7 mouse cellular contexts compared by ENCODE assay signal in the genomic region with DNA sequence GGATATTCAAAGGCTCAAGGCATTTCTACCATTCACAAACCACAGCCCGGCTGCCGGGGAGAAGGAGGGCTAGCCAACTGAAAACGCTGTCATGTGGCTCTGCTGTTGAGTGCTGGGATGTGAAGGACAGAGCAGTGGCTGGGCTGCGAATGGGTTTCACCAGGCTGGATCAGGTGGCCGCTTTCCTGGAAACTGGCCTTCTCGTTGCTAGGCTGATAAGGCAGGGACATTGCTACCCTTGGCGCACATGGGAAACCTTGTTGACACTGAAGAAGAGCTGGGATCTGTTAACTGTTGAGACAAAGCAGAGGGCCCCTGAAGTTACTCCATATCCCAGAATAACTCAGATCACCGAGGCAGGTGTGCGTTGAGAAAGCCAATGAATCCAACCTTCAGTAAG.
DNase-seq lines count a peak whose midpoint lies in the region; ATAC-seq lines count a peak whose summit lies in the region.

No protein-coding gene starts in this region.

- no peaks in the 10 kb centered on the region for H3K9me3 ChIP-seq in midbrain, embryonic 10.5 days (replicated peaks)
- H3K9me3 ChIP-seq in midbrain, embryonic 16.5 days (replicated peaks; ENCODE audit: control insufficient read depth, low read length, poor library complexity, severe bottlenecking) = no peaks in the 10 kb centered on the region
- no peaks in the 10 kb centered on the region for H3K9me3 ChIP-seq in forebrain, embryonic 14.5 days (replicated peaks; ENCODE audit: control insufficient read depth, low read length)

- H3K27ac ChIP-seq in midbrain, embryonic 10.5 days (replicated peaks) = peak overlapping the region; percentile 61
- H3K27ac ChIP-seq in midbrain, embryonic 16.5 days (ENCODE audit: low read length) = no peak overlapping the region
- H3K27ac ChIP-seq in forebrain, embryonic 14.5 days (ENCODE audit: low read depth, low read length) = no peak overlapping the region

- no peak for ATAC-seq in midbrain, embryonic 16.5 days
- ATAC-seq in forebrain, embryonic 14.5 days = no peak

- H3K36me3 ChIP-seq in midbrain, embryonic 10.5 days = no peaks in the 10 kb centered on the region
- H3K36me3 ChIP-seq in midbrain, embryonic 16.5 days (ENCODE audit: control insufficient read depth, insufficient read depth, low read length) = no peaks in the 10 kb centered on the region
- no peaks in the 10 kb centered on the region for H3K36me3 ChIP-seq in forebrain, embryonic 14.5 days (ENCODE audit: control insufficient read depth, insufficient read depth, low read length)

- H3K4me1 ChIP-seq in midbrain, embryonic 10.5 days = peaks cover 28% of the 10 kb centered on the region
- H3K4me1 ChIP-seq in midbrain, embryonic 16.5 days (ENCODE audit: control insufficient read depth, insufficient read depth, low read length) = no peaks in the 10 kb centered on the region
- H3K4me1 ChIP-seq in forebrain, embryonic 14.5 days (ENCODE audit: control insufficient read depth, insufficient read depth, low read length) = no peaks in the 10 kb centered on the region

- intact Hi-C loops in heart, postnatal 10 days (cut with DNase I) = loop anchor here (5.0 kb wide), 1 partner anchor 40 kb away; no protein-coding TSS in a partner anchor

- no peak overlapping the region for H3K4me3 ChIP-seq in midbrain, embryonic 10.5 days
- H3K4me3 ChIP-seq in midbrain, embryonic 16.5 days (ENCODE audit: low read depth, low read length) = no peak overlapping the region
- no peak overlapping the region for H3K4me3 ChIP-seq in forebrain, embryonic 14.5 days (ENCODE audit: low read depth, low read length)

- H3K4me2 ChIP-seq in midbrain, embryonic 16.5 days (ENCODE audit: low read length) = no peak overlapping the region
- no peak overlapping the region for H3K4me2 ChIP-seq in forebrain, embryonic 14.5 days (ENCODE audit: low read length)

- H3K27me3 ChIP-seq in midbrain, embryonic 10.5 days (ENCODE audit: low read depth, poor library complexity, severe bottlenecking) = no peaks in the 10 kb centered on the region
- H3K27me3 ChIP-seq in midbrain, embryonic 16.5 days (ENCODE audit: control insufficient read depth, insufficient read depth, low read depth, low read length) = no peaks in the 10 kb centered on the region
- no peaks in the 10 kb centered on the region for H3K27me3 ChIP-seq in forebrain, embryonic 14.5 days (replicated peaks; ENCODE audit: control insufficient read depth, insufficient read depth, low read length)

- WGBS in midbrain, embryonic 10.5 days = 50% methylated on average over 9 of the region's 9 CpGs
- WGBS in midbrain, embryonic 16.5 days = 46% methylated on average over 9 of the region's 9 CpGs
- 50% methylated on average over 9 of the region's 9 CpGs for WGBS in forebrain, embryonic 14.5 days

- no peak overlapping the region for H3K9ac ChIP-seq in midbrain, embryonic 16.5 days (ENCODE audit: low read depth, low read length)
- no peak overlapping the region for H3K9ac ChIP-seq in forebrain, embryonic 14.5 days (ENCODE audit: low read length)

- no peak for DNase-seq in midbrain, embryonic 10.5 days (ENCODE audit: low spot score)
- DNase-seq in gastrocnemius, adult 8-10 months (ENCODE audit: low spot score in 2 of 2) = peak; percentile 31 to 64
- peak; percentile 74 to 82 for DNase-seq in heart, postnatal 10 days
- peak; percentile 78 for DNase-seq in skeletal muscle tissue, adult 2 months (ENCODE audit: low read depth, low spot score)
- DNase-seq in natural killer cell, adult 2 months (ENCODE audit: low spot score in 2 of 2) = no peak
- DNase-seq in forebrain, embryonic 14.5 days (ENCODE audit: low spot score) = no peak

Comparison
In these comparisons a context has a peak if more than half of its experiments do, and no peak if none do; other contexts are left out.
1. DNase-seq: peak in gastrocnemius, adult 8-10 months (2 of 2), heart, postnatal 10 days (2 of 2) and skeletal muscle tissue, adult 2 months (single experiment); none in midbrain, embryonic 10.5 days (single experiment), natural killer cell, adult 2 months (0 of 2) and forebrain, embryonic 14.5 days (single experiment).